Mouse (Mus musculus): ENCODE data around the gene Cd3d. TPM values are rescaled to one million over a fixed set of nuclear protein-coding genes. Genes with fewer than 3 reads are reported as not detected.

The Cd3d gene
- polyA plus RNA-seq, 1 experiment, result not detected

DNA sequence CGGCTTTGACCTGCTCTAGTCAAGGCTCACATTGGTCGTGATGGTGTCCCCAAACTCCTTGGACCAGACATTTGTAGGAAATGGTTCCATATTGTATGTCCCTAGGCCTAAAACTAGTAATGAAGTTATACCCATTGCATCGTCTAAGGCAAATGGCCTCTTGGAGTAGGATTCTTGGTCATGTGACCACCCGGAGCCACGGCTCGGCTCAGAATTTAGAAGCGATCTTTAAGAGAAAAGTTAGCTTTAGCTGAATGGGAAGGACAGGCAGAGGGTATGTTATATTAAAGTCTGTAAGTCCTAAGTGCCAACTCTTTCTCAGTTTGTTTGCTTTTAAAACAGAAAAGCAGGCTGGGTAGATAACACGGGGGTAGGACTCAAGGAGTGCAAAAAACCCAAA, 495 bp downstream of the Cd3d start:
- Histone ChIP-seq H3K79me2 (ENCODE audit: control insufficient read depth, insufficient read depth) (no peaks in the 10 kb centered on the region), H3K4me2 (ENCODE audit: low read depth) (no peak overlapping the region), H3K27me3 (ENCODE audit: control insufficient read depth, insufficient read depth, insufficient read length) (peaks cover 38% of the 10 kb centered on the region), H3K4me3 (no peak overlapping the region), H3ac (ENCODE audit: control insufficient read depth, insufficient read length) (no peak overlapping the region), H3K36me3 (ENCODE audit: control insufficient read depth, insufficient read depth) (no peaks in the 10 kb centered on the region)
- TF ChIP-seq TCF12 (IDR thresholded peaks at IDR 0.05; ENCODE audit: insufficient read depth, poor library complexity, severe bottlenecking), result no peak
- TF ChIP-seq MYOD1 (IDR thresholded peaks at IDR 0.05; ENCODE audit: control insufficient read depth in 1 of 3, insufficient read length in 2 of 3, low read depth in 2 of 3), result no peak
- no peak for TF ChIP-seq REST (IDR thresholded peaks at IDR 0.05; ENCODE audit: insufficient read depth, insufficient read length)
- TF ChIP-seq POLR2A (IDR thresholded peaks at IDR 0.05; ENCODE audit: insufficient read length, low read depth), result no peak
- TF ChIP-seq E2F4 (IDR thresholded peaks at IDR 0.05; ENCODE audit: insufficient read depth), result no peak
- no peak for TF ChIP-seq USF1 (IDR thresholded peaks at IDR 0.05; ENCODE audit: low read depth)
- TF ChIP-seq TCF3 (IDR thresholded peaks at IDR 0.05; ENCODE audit: insufficient read length, low read depth), result no peak
- no peak for TF ChIP-seq MYOG (IDR thresholded peaks at IDR 0.05; ENCODE audit: control insufficient read depth in 1 of 3, insufficient read depth in 1 of 3, insufficient read length in 2 of 3, low read depth in 2 of 3)
- no peak for TF ChIP-seq SRF (IDR thresholded peaks at IDR 0.05; ENCODE audit: control insufficient read depth, insufficient read length, low read depth)
- TF ChIP-seq CEBPB (IDR thresholded peaks at IDR 0.05; ENCODE audit: insufficient read depth, poor library complexity, severe bottlenecking), result no peak
- no peak for TF ChIP-seq MAX (IDR thresholded peaks at IDR 0.05; ENCODE audit: low read depth)
- TF ChIP-seq POLR2AphosphoS2 (IDR thresholded peaks at IDR 0.05; ENCODE audit: insufficient read length, low read depth), result no peak

DNA sequence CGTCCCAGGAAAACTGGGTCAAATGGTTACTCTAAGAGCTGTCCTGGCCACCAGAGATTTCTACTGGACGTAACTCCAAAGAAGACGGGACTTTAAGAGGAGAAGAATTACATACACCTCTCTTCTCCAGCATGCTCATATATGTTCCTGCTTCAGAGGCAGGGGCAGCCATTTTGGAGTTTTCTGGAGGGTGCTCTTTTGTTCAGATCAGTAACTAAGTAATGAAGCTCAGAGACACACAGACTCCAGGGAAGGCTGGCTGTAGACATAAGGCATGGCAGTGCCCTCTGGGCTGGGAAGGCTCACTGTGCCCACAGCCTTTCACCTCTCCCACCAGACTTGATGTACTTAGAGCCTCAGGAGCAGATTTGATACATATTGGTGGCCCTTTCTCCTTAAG, 945 bp downstream of the Cd3d start:
- Histone ChIP-seq H3K27me3 (ENCODE audit: control insufficient read depth, insufficient read depth, insufficient read length) (peaks cover 34% of the 10 kb centered on the region), H3K4me2 (ENCODE audit: low read depth) (no peak overlapping the region)

DNA sequence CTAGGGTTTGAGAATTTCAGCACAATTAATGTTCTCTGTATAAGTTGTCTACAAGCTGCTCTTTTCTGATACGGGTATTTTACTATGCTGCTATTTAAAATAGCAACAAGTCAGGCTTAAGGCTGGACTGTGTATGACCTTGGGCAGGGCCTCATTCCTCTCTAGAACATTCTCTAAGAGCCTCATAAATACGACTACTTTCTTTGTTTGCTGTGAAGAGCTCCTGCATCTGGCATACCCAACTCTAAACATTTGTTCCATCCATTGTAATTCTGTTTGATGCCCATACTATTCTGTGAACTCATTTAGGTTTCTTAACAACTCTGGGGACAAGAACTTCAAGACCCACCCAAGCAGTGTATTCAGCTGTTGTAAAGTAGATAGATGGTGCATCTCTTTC, 1.4 kb downstream of the Cd3d start:
- Histone ChIP-seq H3K36me3 (ENCODE audit: control insufficient read depth, insufficient read depth) (no peaks in the 10 kb centered on the region), H3K27me3 (ENCODE audit: control insufficient read depth, insufficient read depth, insufficient read length) (peaks cover 33% of the 10 kb centered on the region), H3K4me3 (no peak overlapping the region), H3ac (ENCODE audit: control insufficient read depth, insufficient read length) (no peak overlapping the region), H3K4me2 (ENCODE audit: low read depth) (no peak overlapping the region), H3K79me2 (ENCODE audit: control insufficient read depth, insufficient read depth) (no peaks in the 10 kb centered on the region)
- TF ChIP-seq SRF (IDR thresholded peaks at IDR 0.05; ENCODE audit: control insufficient read depth, insufficient read length, low read depth) (no peak), POLR2AphosphoS2 (IDR thresholded peaks at IDR 0.05; ENCODE audit: insufficient read length, low read depth) (no peak), POLR2A (IDR thresholded peaks at IDR 0.05; ENCODE audit: insufficient read length, low read depth) (no peak), USF1 (IDR thresholded peaks at IDR 0.05; ENCODE audit: low read depth) (no peak), TCF12 (IDR thresholded peaks at IDR 0.05; ENCODE audit: insufficient read depth, poor library complexity, severe bottlenecking) (no peak), MAX (IDR thresholded peaks at IDR 0.05; ENCODE audit: low read depth) (no peak), E2F4 (IDR thresholded peaks at IDR 0.05; ENCODE audit: insufficient read depth) (no peak)

More for the DNA sequence above, 945 bp downstream of the Cd3d start:
- Histone ChIP-seq H3K4me3 (no peak overlapping the region), H3K79me2 (ENCODE audit: control insufficient read depth, insufficient read depth) (no peaks in the 10 kb centered on the region), H3ac (ENCODE audit: control insufficient read depth, insufficient read length) (no peak overlapping the region), H3K36me3 (ENCODE audit: control insufficient read depth, insufficient read depth) (no peaks in the 10 kb centered on the region)
- no peak for TF ChIP-seq USF1 (IDR thresholded peaks at IDR 0.05; ENCODE audit: low read depth)
- no peak for TF ChIP-seq POLR2A (IDR thresholded peaks at IDR 0.05; ENCODE audit: insufficient read length, low read depth)
- no peak for TF ChIP-seq E2F4 (IDR thresholded peaks at IDR 0.05; ENCODE audit: insufficient read depth)
- no peak for TF ChIP-seq REST (IDR thresholded peaks at IDR 0.05; ENCODE audit: insufficient read depth, insufficient read length)
- TF ChIP-seq MAX (IDR thresholded peaks at IDR 0.05; ENCODE audit: low read depth), result no peak
- no peak for TF ChIP-seq MYOG (IDR thresholded peaks at IDR 0.05; ENCODE audit: control insufficient read depth in 1 of 3, insufficient read depth in 1 of 3, insufficient read length in 2 of 3, low read depth in 2 of 3)
- TF ChIP-seq CEBPB (IDR thresholded peaks at IDR 0.05; ENCODE audit: insufficient read depth, poor library complexity, severe bottlenecking), result no peak
- no peak for TF ChIP-seq TCF12 (IDR thresholded peaks at IDR 0.05; ENCODE audit: insufficient read depth, poor library complexity, severe bottlenecking)
- TF ChIP-seq MYOD1 (IDR thresholded peaks at IDR 0.05; ENCODE audit: control insufficient read depth in 1 of 3, insufficient read length in 2 of 3, low read depth in 2 of 3), result no peak
- no peak for TF ChIP-seq SRF (IDR thresholded peaks at IDR 0.05; ENCODE audit: control insufficient read depth, insufficient read length, low read depth)
- no peak for TF ChIP-seq POLR2AphosphoS2 (IDR thresholded peaks at IDR 0.05; ENCODE audit: insufficient read length, low read depth)
- TF ChIP-seq TCF3 (IDR thresholded peaks at IDR 0.05; ENCODE audit: insufficient read length, low read depth), result no peak

DNA sequence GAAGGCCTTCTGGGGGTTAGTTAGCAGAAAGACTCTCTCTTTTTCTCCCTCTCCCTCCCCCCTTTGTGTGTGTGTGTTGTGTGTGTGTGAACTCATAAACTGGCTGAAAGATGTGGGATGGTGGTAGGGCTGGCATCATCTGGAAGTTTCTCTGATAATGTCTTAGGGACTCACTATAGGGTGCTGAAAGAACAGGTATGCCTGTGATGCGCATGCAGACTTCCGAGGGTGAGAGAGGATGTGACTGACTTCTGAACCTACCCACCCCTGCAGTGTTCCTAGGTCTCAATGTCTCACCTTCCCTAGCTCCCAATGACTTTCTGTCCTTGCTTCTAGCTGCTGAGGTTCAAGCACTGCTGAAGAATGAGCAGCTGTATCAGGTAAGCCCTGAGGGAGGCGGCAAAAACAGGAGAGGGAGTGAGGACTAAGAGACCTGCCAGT, 4.2 kb downstream of the Cd3d start:
- no peak for TF ChIP-seq SRF (IDR thresholded peaks at IDR 0.05; ENCODE audit: control insufficient read depth, insufficient read length, low read depth)
- no peaks in the 10 kb centered on the region for H3K79me2 ChIP-seq (ENCODE audit: control insufficient read depth, insufficient read depth)
- H3K27me3 ChIP-seq (ENCODE audit: control insufficient read depth, insufficient read depth, insufficient read length), result peaks cover 6% of the 10 kb centered on the region
- H3K4me2 ChIP-seq (ENCODE audit: low read depth), result no peak overlapping the region
- no peaks in the 10 kb centered on the region for H3K36me3 ChIP-seq (ENCODE audit: control insufficient read depth, insufficient read depth)
- H3ac ChIP-seq (ENCODE audit: control insufficient read depth, insufficient read length), result no peak overlapping the region
- H3K4me3 ChIP-seq, result no peak overlapping the region

DNA sequence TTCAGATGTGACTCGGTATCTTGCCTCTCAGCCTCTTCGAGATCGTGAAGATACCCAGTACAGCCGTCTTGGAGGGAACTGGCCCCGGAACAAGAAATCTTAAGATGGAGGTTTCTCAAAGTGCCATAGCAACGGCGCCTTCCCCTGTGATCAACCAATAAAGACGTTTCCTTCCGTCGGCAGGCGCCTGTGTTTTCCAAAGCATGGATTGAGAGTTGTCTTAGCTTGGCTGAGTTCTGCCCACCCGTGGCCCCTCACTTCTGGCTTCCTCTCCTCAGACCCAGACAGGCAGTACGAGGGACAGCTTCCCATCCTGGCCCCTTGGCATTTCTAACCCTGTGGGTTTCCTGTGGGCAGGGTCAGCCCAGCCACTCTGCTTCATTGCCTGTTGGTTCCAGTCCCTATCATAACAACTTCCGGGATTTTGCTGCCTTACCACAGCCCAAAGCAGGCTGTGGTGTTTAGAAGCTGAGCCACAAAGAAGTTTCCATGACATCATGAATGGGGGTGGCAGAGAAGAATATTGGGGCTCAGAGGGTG, 4.7 kb downstream of the Cd3d start:
- H3K4me3 ChIP-seq, result no peak overlapping the region

More for the DNA sequence above, 4.7 kb downstream of the Cd3d start:
- Histone ChIP-seq H3K79me2 (ENCODE audit: control insufficient read depth, insufficient read depth) (no peaks in the 10 kb centered on the region), H3K4me2 (ENCODE audit: low read depth) (peak overlapping the region; percentile 38), H3ac (ENCODE audit: control insufficient read depth, insufficient read length) (no peak overlapping the region), H3K27me3 (ENCODE audit: control insufficient read depth, insufficient read depth, insufficient read length) (peaks cover under 1% of the 10 kb centered on the region), H3K36me3 (ENCODE audit: control insufficient read depth, insufficient read depth) (no peaks in the 10 kb centered on the region)
- TF ChIP-seq MYOD1 (IDR thresholded peaks at IDR 0.05; ENCODE audit: control insufficient read depth in 1 of 3, insufficient read length in 2 of 3, low read depth in 2 of 3) (no peak), TCF12 (IDR thresholded peaks at IDR 0.05; ENCODE audit: insufficient read depth, poor library complexity, severe bottlenecking) (no peak), TCF3 (IDR thresholded peaks at IDR 0.05; ENCODE audit: insufficient read length, low read depth) (no peak), CEBPB (IDR thresholded peaks at IDR 0.05; ENCODE audit: insufficient read depth, poor library complexity, severe bottlenecking) (no peak)

Measured in myocyte (in vitro differentiated cells).